Mouse (Mus musculus): ENCODE results near the gene Myo19.
"Not testable (repeated sequence)": the region's sequence is repeated elsewhere in the genome, so short reads cannot be mapped to it uniquely, and the experiment has no call there.

Gene Myo19

DNA sequence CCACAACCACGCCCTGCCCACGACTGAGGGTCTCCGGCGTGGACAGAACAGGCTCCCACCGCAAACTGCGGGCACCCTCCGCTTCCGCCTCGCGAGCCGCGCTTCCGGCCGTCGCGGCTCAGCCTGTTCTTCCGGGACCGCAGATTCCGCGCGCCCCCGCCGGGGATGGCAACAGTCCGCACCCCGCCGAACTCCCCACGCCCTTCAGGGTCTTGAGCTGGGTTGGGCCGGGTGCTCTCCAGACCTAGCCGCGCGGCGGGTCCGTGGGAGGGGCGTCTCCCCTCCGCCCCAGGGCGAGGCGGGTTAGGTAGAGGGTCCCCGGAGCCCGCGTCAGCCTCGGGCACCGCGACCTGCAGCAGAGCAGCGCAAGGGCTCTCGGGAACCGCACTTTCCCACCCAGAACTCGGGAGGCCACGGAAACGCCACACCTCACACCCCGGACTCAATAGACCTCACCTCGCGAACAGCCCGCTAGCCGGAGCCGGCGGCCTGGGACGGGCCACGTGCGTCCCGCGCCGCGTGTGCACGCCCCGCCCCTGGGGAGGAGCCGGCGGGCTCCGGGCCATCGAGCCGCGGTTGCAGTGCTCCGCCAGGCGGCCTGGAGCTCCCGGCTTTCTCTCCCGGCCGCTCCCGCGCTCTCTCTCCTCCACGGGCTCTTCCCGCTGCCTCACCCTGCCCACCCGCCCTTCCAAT, at the start of gene Myo19, which contains the start of gene Pigw:
Myo19 (plus strand) TSS at position 377 of the 693 bp plus-strand sequence.
Pigw (minus strand) TSS at position 514 of the 693 bp plus-strand sequence.
- DNase-seq, result peak; percentile 76 to 86

DNA sequence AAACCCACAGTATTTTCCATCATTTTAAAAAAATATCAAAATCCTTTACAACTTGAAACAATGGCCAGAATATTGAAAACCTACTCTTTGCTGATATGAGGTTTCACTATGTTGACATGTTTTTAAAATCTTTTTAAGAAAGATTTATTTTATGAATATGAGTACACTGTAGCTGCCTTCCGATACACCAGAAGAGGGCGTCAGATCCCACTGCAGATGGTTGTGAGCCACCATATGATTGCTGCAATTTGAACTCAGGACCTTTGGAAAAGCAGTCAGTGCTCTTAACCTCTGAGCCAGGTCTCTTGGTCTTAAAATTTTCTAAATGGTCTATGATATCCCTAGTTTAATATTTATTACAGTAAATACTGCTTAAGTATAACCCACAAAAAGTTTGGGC, 40.6 kb upstream of the Myo19 start:
- no peak for DNase-seq

- DNase-seq, result no peak
These were observed 33.0 kb upstream of the Myo19 start for GRCm38 (mm10) chr11:84846741-84847474.

DNA sequence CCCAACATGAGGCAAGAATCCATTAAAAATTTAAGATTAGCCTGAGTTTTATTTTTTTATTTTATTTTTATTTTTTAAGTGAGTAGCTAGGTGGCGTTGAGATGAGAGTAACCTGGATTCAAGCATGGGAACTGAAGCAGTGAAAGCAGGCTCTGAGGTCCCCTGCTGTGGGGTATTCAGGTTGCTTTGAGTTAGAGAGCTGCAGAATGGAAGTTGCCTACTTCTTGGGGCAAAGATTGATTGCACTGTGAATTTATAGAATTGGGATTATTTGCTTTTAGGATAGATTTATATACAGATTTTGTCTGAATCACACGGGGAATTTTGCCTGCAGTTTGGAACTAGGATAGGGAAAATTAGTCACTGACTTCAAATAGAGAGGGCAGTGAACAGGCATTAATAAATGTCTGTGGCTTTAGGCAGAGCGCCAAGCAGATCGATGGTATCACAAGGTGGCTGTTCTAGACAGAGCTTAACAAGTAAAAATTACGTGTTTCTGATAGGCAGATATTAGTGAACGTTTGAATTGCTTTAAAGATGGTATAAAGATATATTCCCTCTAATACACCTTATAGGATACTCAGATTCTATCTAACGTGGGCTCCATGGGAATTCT, 32.4 kb upstream of the Myo19 start:
- no peak for DNase-seq

- DNase-seq, result no peak
These were observed 24.7 kb upstream of the Myo19 start for GRCm38 (mm10) chr11:84855285-84855684.

DNA sequence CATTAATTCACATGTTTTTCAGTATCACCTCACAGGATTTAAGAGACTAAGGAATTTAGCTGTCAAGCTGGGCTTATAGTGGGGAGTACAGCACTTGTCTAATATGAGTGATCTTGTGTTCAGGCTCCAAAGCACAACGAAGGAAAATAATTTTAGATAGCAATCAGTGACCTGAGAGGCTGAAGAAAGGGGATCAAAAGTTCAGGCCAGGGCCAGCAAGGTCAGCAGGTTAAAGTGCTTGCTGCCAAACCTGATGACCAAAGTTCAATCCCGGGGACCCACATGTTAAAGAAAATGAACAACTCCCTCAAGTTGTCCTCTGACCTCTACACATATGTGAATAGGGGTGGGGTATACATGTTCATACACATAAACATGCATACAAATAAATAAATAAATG, 14.7 kb upstream of the Myo19 start:
- no peak for DNase-seq

GRCm38 (mm10) chr11:84867586-84867985, 12.4 kb upstream of the Myo19 start:
- DNase-seq, result no peak

DNA sequence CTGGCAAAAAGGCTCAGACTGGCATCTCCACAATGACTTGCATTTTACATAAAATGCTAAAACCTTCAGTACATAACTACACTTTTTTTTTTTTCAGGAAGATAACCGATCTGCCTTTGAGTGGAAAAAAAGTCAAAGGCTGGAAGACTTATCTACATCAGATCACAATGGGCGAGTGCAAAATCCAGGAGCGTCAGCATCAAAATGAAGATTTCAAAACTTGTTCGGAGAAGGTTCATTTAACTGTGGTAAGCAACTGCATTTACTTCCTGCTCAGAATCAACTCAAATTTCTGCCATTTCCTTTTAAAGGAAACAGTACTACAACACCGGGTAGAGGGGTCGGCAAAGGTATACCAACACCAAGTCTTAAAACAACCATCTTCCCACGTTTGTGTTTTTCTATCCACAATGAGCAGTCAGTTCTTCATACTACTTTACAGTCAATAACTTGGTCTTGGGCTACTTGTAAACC, 11.1 kb upstream of the Myo19 start:
- DNase-seq, result no peak

DNA sequence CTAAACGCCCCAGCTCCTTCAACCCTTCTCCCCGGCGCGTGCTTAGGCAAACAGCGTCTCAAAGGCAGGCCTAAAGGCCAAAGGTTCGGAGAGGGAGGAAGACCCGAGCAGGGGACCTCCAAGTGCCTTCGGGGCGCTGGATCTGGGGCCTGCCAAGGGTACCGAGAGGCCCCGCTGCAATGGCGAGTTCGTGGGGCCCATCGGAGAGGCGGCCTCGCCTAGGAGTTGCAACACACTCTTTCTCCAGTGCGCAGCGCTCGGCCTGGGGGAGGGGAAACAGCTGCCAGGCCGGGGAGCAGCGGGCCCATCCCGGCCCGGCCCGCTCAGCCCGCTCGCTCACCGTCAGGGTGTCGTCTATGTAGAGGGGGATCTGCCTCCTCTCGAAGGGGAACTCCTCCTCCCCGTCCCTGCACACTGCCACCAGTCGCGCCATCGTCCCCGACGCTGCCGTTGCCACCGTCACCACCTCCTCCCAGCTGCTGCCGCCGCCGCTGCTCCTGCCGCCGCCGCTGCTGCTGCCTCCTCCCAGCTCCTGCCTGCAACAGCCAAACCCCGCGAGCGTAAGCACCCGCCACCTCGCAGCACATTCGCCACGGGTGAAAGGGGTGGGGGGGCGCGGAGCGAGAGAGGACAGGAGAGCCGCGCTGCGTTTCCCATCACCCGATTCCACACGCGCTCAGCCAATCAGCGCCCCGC, 10.3 kb upstream of the Myo19 start:
- DNase-seq, result peak; percentile 86 to 93

DNA sequence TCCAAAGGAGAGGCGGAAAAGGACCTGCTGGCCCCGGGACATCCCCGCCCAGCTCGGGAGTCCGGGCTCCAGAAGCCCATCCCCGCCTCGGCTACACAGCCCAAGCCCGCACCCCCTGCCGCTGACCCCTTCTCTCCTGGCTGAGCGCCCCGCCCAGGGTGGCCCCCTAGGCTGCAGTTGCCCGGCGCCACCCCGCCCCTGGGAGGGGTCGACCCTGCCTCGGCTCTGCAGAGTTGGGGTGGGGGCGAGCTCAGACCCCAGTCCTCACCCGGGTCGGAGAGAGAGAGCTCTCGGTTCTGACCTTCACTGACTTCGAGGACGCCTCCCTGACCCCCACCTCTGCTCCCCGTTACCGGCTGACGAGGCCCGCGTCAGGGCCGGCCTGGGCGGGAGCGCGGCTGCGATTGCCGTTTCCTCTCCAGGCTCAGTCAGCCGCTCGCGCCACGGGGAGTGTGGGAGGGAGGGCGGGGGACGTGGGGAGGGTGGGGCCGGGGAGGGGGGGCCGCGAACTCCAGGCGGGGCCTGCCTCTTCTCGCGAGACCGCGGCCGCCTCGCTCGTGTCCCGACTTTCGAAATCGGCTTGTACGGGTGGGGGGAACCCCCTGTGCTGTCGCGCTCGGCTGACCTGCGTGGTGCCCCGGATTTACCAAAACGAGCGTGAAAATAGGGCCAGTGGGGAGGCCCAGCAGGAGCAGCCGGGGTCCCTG, 9.5 kb upstream of the Myo19 start, which contains the start of gene Ggnbp2:
Ggnbp2 (minus strand) TSS at position 481 of the 707 bp plus-strand sequence.
- peak; percentile 87 to 91 for DNase-seq

DNA sequence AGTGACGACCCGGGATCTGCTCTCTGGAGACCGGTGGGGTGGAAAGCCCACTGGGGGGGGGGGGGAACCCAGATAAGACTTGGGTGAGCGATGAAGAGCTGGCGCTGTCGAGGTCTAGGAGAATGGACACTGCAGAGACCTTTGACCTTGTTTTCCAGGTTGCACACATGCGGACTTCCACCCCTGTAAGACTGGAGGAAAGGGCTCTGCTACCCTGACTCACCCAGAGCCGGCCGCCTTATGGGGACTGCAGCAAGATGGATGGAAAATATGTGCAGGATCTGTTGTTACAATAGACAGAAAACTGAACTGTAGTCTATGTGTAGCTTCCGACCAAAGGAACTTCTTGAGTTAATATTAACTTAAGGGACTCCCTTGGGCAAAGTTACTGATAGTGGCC, 8.9 kb upstream of the Myo19 start:
- DNase-seq, result no peak

DNA sequence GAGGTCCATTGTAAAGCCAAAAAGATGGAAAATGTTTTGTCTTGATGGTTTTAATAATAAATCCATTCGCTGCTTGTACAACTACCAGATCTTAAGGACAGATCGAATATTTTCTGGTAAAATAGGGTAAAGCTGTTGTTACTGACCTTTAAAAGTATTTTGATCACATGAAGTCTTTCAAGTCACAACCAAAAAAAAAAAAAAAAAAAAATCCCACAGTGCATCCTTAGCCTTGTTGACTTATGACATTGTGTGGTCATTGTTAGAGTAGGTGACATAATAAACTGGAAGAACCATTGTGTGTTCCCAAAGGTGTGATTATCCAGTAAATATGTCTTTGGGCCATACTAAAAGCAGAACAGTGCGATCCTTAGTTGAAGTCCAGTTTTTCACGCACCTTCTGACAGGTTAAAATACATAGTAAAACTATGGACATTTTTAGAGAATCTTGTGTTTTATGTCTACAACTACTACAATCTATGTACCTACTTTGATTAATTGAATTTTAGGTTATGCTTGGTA, 8.3 kb upstream of the Myo19 start:
- no peak for DNase-seq

- DNase-seq, result no peak
These were observed 6.7 kb upstream of the Myo19 start for GRCm38 (mm10) chr11:84873042-84873833.

GRCm38 (mm10) chr11:84876020-84876419, 3.9 kb upstream of the Myo19 start:
- not testable (repeated sequence) for DNase-seq

DNA sequence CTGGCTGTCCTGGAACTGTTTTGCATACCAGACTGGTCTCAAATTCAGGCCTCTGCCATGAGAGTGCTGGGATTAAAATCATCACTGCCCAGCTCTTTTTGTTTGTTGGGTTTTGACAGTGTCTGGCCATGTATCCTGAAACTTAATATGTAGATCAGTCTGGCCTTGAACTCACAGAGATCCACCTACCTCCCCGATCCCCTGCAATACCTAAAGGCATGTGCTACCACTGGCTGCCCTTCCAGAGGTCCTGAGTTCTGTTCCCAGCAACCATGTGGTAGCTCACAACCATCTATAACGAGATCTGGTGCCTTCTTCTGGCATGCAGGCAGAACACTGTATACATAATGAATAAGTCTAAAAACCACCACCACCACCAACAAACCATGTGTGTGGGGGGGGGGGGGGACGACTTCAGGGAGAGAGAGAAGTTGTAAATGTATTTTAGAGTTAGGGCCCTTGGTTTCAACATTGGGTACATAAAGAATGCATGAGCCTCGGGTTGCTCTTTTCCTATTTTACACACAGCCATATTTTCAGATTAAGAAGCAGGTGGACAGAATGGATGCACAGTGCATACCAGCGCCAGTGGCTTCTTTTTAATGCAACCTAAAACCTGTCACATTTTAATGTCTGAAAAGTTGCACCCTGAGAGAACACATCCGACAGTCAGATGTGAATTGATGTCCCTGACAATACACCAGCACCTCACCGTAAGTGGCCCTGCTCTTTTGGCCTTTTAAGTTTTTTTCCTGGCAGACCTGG, 759 bp upstream of the Myo19 start:
- DNase-seq, result no peak

DNA sequence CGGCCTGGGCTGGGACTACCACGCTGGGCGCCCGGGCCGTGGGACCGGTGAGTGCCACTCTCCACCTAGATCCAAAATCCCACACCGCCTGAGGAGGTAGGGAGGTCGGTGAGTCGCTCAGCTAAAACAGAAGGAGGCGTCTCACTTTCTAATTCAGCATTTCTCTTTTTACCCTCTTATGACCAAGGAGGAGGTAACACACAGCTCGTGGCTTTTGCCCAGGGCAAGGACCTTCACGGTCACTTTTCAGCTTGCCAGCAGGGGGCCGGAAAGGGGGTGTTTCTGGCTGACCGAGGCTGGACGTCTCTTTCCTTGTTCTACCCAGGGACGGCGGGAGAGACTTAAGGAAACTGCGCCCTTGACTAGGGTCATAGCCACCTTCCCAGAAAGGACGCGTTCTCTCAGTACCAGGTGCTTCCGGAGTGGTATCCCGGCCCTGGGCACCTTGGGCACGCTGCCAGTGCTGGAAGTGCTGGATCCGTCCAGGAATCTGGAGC, 565 bp downstream of the Myo19 start:
- DNase-seq, result peak; percentile 48 to 55

- DNase-seq, result no peak
These were observed 1.0 kb downstream of the Myo19 start for GRCm38 (mm10) chr11:84880971-84881370.

GRCm38 (mm10) chr11:84882346-84882745, 2.4 kb downstream of the Myo19 start:
- no peak for DNase-seq

DNA sequence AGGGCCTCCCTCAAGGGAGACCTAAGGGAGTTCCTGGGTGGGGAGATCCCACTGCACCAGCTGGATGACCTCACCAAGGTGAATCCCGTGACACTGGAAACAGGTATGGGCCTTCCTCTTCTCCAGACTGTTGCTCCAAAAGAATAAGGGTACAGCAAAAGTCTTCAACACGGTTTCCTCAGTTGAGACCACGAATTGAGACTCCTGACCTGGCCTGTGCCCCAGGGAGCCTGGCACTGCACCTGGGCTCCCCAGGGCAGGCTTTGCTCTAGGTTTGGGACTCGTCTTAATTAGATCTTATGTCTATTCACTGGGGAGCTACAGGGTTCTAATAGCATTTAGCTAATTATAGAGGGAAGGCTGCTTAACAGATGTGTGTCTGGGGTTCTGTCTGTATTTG, 5.3 kb downstream of the Myo19 start:
- no peak for DNase-seq

DNA sequence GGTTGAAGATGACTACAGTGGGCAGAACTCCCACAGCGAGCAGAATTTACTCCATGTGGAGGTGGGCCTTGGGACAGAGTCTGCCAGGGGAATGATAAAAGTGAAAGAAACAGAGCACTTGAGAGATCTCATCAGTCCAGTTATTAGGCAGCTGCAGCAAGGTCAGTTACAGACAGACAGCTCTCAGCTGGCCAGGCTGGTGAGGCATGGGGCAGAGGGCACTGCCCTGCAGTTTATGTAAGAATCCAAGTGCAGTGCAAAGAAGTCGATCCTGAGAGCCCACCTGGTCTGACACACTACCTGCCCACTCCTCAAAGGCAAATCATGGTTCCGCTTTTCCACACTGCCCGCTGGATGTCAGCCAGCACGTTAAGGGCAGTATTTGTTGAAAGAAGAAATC, 6.3 kb downstream of the Myo19 start:
- DNase-seq, result no peak

Data from cerebellum, postnatal 36 days (tissue).